Mouse (Mus musculus) CH12.LX (cell line): ENCODE results near the gene Il20rb. TPM values are rescaled to one million over a fixed set of nuclear protein-coding genes. Genes with fewer than 3 reads are reported as not detected.

Experiments used
- DNase-seq: peaks from one replicate; pipeline ENCODE4 v3.0.0-alpha.2; 2013; ENCODE audit errors: extremely low read depth
- H3K27ac ChIP-seq: 2 replicates; pipeline ENCODE4 v1.5.1; 2012; ENCODE audit warnings: low read depth, mild to moderate bottlenecking, control low read depth, moderate library complexity; ENCODE audit not compliant: insufficient read depth
- H3K27me3 ChIP-seq: replicated peaks from 2 replicates; pipeline ENCODE3; 2012; ENCODE audit warnings: inconsistent platforms
- H3K36me3 ChIP-seq, 2 experiments: replicated peaks in 1 of 2; 2 replicates each; pipeline versions ENCODE3 to v1.6.1; 2012; ENCODE audit warnings: inconsistent platforms in 1 of 2, low read length in 1 of 2, mild to moderate bottlenecking in 1 of 2, mixed read lengths in 1 of 2, moderate library complexity in 1 of 2; ENCODE audit not compliant: control insufficient read depth in 1 of 2, insufficient read depth in 1 of 2
- H3K4me1 ChIP-seq, 2 experiments: 2 replicates each; pipeline ENCODE4 v1.6.1; 2012; ENCODE audit warnings: inconsistent platforms in 1 of 2, moderate library complexity in 1 of 2; ENCODE audit not compliant: insufficient read depth in 2 of 2, control insufficient read depth in 1 of 2
- H3K4me2 ChIP-seq: 2 replicates; pipeline ENCODE4 v1.6.1; 2012; ENCODE audit warnings: low read depth, mild to moderate bottlenecking, control low read depth; ENCODE audit not compliant: poor library complexity, insufficient read depth, severe bottlenecking
- H3K4me3 ChIP-seq, 3 experiments: fragments of 150-350 bp in 1 of 3; sonication (generic) in 1 of 3; replicated peaks in 1 of 3; 2 replicates each; pipeline versions ENCODE3 to v1.5.1; 2011 to 2012; ENCODE audit warnings: low read depth in 2 of 3, low read length in 2 of 3, mild to moderate bottlenecking in 2 of 3, moderate library complexity in 2 of 3, control low read depth in 1 of 3, improper control_type of control experiment in 1 of 3, inconsistent platforms in 1 of 3, mixed read lengths in 1 of 3; ENCODE audit not compliant: poor library complexity in 1 of 3
- H3K79me2 ChIP-seq: replicated peaks from 2 replicates; pipeline ENCODE4 v1.6.1; 2012; ENCODE audit warnings: mild to moderate bottlenecking, moderate library complexity; ENCODE audit not compliant: control insufficient read depth, poor library complexity, insufficient read depth, severe bottlenecking; ENCODE audit errors: extremely low read depth
- H3K9ac ChIP-seq: 2 replicates; pipeline ENCODE4 v1.6.1; 2012; ENCODE audit warnings: low read depth, mild to moderate bottlenecking, control low read depth, moderate library complexity; ENCODE audit not compliant: insufficient read depth
- H3K9me3 ChIP-seq: replicated peaks from 2 replicates; pipeline ENCODE3; 2012; ENCODE audit warnings: low read length, inconsistent platforms, mixed read lengths
- BHLHE40 ChIP-seq: IDR thresholded peaks from 2 replicates; pipeline ENCODE4 v1.6.1; 2011; ENCODE audit warnings: mild to moderate bottlenecking, low read depth, low read length, improper control_type of control experiment
- CHD1 ChIP-seq: IDR thresholded peaks from 2 replicates; pipeline ENCODE4 v1.6.1; 2012; ENCODE audit warnings: low read depth, low read length, improper control_type of control experiment, inconsistent platforms
- CTCF ChIP-seq, 2 experiments: IDR thresholded peaks in 1 of 2; conservative IDR thresholded peaks in 1 of 2; 2 replicates each; pipeline ENCODE4 v1.5.1; 2011 to 2012; ENCODE audit warnings: low read depth in 2 of 2, low read length in 2 of 2, improper control_type of control experiment in 1 of 2, inconsistent platforms in 1 of 2, mild to moderate bottlenecking in 1 of 2, moderate library complexity in 1 of 2
- E2F4 ChIP-seq: IDR thresholded peaks from 2 replicates; pipeline ENCODE4 v1.6.1; 2011; ENCODE audit warnings: low read depth, low read length, improper control_type of control experiment; ENCODE audit not compliant: insufficient replicate concordance
- ETS1 ChIP-seq: conservative IDR thresholded peaks from 2 replicates; pipeline ENCODE4 v1.6.1; 2012; ENCODE audit warnings: low read depth, mild to moderate bottlenecking, inconsistent platforms, low read length, improper control_type of control experiment, moderate library complexity
- GABPA ChIP-seq: IDR thresholded peaks from 2 replicates; pipeline ENCODE4 v1.6.1; 2012; ENCODE audit warnings: low read depth, low read length, improper control_type of control experiment, inconsistent platforms; ENCODE audit not compliant: insufficient replicate concordance
- IRF4 ChIP-seq: IDR thresholded peaks from 2 replicates; pipeline ENCODE4 v1.6.1; 2014; ENCODE audit warnings: low read depth, mild to moderate bottlenecking, inconsistent platforms, low read length, improper control_type of control experiment
- JUN ChIP-seq: IDR thresholded peaks from 2 replicates; pipeline ENCODE4 v1.6.1; 2011; ENCODE audit warnings: low read depth, mild to moderate bottlenecking, low read length, improper control_type of control experiment, moderate library complexity; ENCODE audit not compliant: insufficient read depth
- JUND ChIP-seq: conservative IDR thresholded peaks from 2 replicates; pipeline ENCODE4 v1.6.1; 2011; ENCODE audit warnings: low read depth, low read length, improper control_type of control experiment
- MAFK ChIP-seq: IDR thresholded peaks from 2 replicates; pipeline ENCODE4 v1.6.1; 2011; ENCODE audit warnings: low read length, improper control_type of control experiment; ENCODE audit not compliant: insufficient replicate concordance
- MAZ ChIP-seq: IDR thresholded peaks from 2 replicates; pipeline ENCODE4 v1.6.1; 2012; ENCODE audit warnings: low read depth, mild to moderate bottlenecking, inconsistent platforms, low read length, improper control_type of control experiment, moderate library complexity
- MXI1 ChIP-seq: IDR thresholded peaks from 2 replicates; pipeline ENCODE4 v1.6.1; 2011; ENCODE audit warnings: mild to moderate bottlenecking, low read depth, low read length, improper control_type of control experiment
- NELFE ChIP-seq: IDR thresholded peaks from 2 replicates; pipeline ENCODE4 v1.6.1; 2011; ENCODE audit warnings: low read depth, low read length, improper control_type of control experiment
- NRF1 ChIP-seq: IDR thresholded peaks from 2 replicates; pipeline ENCODE4 v1.6.1; 2014; ENCODE audit warnings: low read depth, mild to moderate bottlenecking, inconsistent platforms, low read length, improper control_type of control experiment, moderate library complexity
- SIN3A ChIP-seq: IDR thresholded peaks from 2 replicates; pipeline ENCODE4 v1.6.1; 2012; ENCODE audit warnings: low read length, improper control_type of control experiment, inconsistent platforms
- TCF12 ChIP-seq: IDR thresholded peaks from 2 replicates; pipeline ENCODE4 v1.6.1; 2014; ENCODE audit warnings: low read depth, mild to moderate bottlenecking, inconsistent platforms, low read length, improper control_type of control experiment
- UBTF ChIP-seq: IDR thresholded peaks from 2 replicates; pipeline ENCODE4 v1.6.1; 2012; ENCODE audit warnings: low read depth, mild to moderate bottlenecking, inconsistent platforms, low read length, improper control_type of control experiment, moderate library complexity
- USF1 ChIP-seq: IDR thresholded peaks from 2 replicates; pipeline ENCODE4 v1.6.1; 2014; ENCODE audit warnings: low read depth, mild to moderate bottlenecking, inconsistent platforms, low read length, improper control_type of control experiment
- ZC3H11A ChIP-seq: IDR thresholded peaks from 2 replicates; pipeline ENCODE4 v1.6.1; 2012; ENCODE audit warnings: low read depth, mild to moderate bottlenecking, inconsistent platforms, low read length, improper control_type of control experiment
- ZKSCAN1 ChIP-seq: IDR thresholded peaks from 2 replicates; pipeline ENCODE4 v1.6.1; 2012; ENCODE audit warnings: low read depth, inconsistent platforms, low read length, improper control_type of control experiment, borderline replicate concordance
- ZNF384 ChIP-seq: IDR thresholded peaks from 2 replicates; pipeline ENCODE4 v1.6.1; 2012; ENCODE audit warnings: low read depth, low read length, improper control_type of control experiment, inconsistent platforms
- dilution Hi-C: fragments of 300-500 bp; cut with MboI; formaldehyde crosslinking; loops from 2 replicates; pipeline ENCODE4 v1.14.3; 2020; ENCODE audit warnings: low sequenced_read_pairs; ENCODE audit not compliant: extremely low pct_unique_long_range_greater_than_20kb, extremely low pct_ligation_motif_present
- in situ Hi-C: fragments of 300-500 bp; cut with MboI; formaldehyde crosslinking; loops from 3 replicates; pipeline ENCODE4 v1.14.3; 2019; ENCODE audit warnings: low sequenced_read_pairs, low pct_ligation_motif_present, low pct_unique_long_range_greater_than_20kb, mixed read lengths
- polyA plus RNA-seq: library from polyadenylated mRNA; unstranded; fragments of >175 nt; gene quantifications from 2 replicates; pipeline ENCODE4 v1.2.1, GENCODE M21; 2012; ENCODE audit warnings: low read depth; ENCODE audit not compliant: insufficient read length
- total RNA-seq, 2 experiments: library from RNA; depleted of rRNA; stranded (reverse); fragments of 300-350 nt in 1 of 2; fragments of >200 nt in 1 of 2; gene quantifications; 2 replicates each; pipeline ENCODE4 v1.2.3; 2012 to 2014

The Il20rb gene
- total RNA-seq (2012; rRNA removed) (0.42 and 1.0 TPM in 2 replicates), total RNA-seq (2014; rRNA removed) (1.2 and 1.3 TPM in 2 replicates), polyA plus RNA-seq (2.8 and 3.1 TPM in 2 replicates)

DNA sequence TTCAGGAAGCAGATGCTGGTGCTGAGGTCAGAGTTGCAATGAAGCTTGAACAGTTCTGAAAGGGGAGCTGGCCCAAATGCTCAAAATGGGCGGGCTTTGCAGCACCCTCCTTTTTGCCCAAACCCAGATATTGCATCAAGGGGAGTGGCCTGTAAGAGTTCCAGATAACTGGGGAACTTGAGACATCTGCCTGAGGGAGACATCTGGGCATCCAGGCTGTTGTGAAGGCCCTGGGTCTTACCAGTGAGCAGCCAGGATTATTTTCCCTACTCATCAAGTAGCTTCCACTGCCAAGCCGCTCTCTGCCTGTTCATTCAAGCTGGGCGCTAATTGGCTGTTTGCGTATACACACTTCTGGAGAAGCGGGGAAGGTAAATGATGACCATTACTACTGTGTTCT is at the start of gene Il20rb:
Il20rb (minus strand) TSS at position 358 of the 400 bp plus-strand sequence.
- Histone ChIP-seq H3K9me3 (no peaks in the 10 kb centered on the region), H3K36me3 (peaks cover 4 to 47% of the 10 kb centered on the region in 2 experiments), H3K4me2 (no peak within 1 kb of the TSS), H3K27me3 (no peaks in the 10 kb centered on the region), H3K4me3 (no peak within 1 kb of the TSS), H3K4me1 (peaks cover 0 to 17% of the 10 kb centered on the region in 2 experiments; a peak in 1 of 4 replicates), H3K9ac (no peak within 1 kb of the TSS), H3K27ac (no peak within 1 kb of the TSS), H3K79me2 (no peaks in the 10 kb centered on the region; the same call in 1 of the 2 replicates)
- TF ChIP-seq MAZ = no peak
- no peak for TF ChIP-seq SIN3A
- no peak for TF ChIP-seq JUND
- TF ChIP-seq IRF4 = no peak
- no peak for TF ChIP-seq UBTF
- no peak for TF ChIP-seq E2F4
- no peak for TF ChIP-seq ETS1
- no peak for TF ChIP-seq GABPA
- no peak for TF ChIP-seq JUN
- TF ChIP-seq NELFE = no peak
- no peak for TF ChIP-seq BHLHE40
- TF ChIP-seq TCF12 = no peak
- no peak for TF ChIP-seq MXI1
- no peak for TF ChIP-seq NRF1
- TF ChIP-seq ZNF384 = no peak
- TF ChIP-seq ZKSCAN1 = no peak
- TF ChIP-seq CTCF (conservative IDR thresholded peaks at IDR 0.05 in 1 of 2, IDR thresholded peaks at IDR 0.05 in 1 of 2; ENCODE audit: low read depth in 2 of 2, low read length in 2 of 2) = no peak
- TF ChIP-seq MAFK = no peak
- dilution Hi-C loops = no loop called here
- in situ Hi-C loops = no loop called here
- DNase-seq = no peak

DNA sequence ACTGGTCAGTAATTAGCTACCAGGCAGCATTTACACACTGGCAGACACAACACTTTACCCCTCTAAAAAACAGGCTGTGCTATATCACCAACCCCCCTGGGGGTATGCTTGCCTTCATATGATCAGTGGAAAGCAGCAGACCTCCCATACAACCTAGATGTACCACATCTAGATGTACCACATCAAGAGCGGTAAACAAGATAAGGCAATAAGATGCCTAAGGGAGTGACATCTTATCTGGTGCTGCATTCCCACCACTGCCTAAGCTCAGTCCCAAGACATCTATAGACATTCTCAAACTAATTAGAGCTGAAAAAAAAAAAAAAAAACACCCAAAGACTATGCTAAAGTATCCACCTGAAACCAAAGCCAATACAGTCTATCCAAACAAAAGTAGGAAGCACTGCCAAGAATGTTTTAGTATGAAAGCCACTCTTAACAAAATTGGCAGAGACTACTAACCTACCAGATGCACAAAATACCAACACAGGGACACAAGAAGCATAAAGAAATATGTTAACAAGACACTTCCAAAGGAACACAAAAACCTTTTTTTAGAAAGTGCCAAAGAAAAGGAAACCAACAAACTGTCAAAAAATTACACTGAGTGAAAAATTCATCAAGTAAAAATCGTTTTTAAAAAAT is 49.2 kb upstream of the Il20rb start:
- in situ Hi-C loops = no loop called here
- Histone ChIP-seq H3K4me1 (peaks cover 0 to 20% of the 10 kb centered on the region in 2 experiments; a peak in 2 of 4 replicates), H3K27ac (no peak overlapping the region), H3K4me3 (no peak overlapping the region), H3K9me3 (peaks cover 4% of the 10 kb centered on the region), H3K4me2 (no peak overlapping the region), H3K27me3 (no peaks in the 10 kb centered on the region), H3K79me2 (peaks cover 44% of the 10 kb centered on the region), H3K9ac (no peak overlapping the region), H3K36me3 (peaks cover 0 to 13% of the 10 kb centered on the region in 2 experiments)
- no peak for DNase-seq
- dilution Hi-C loops = no loop called here
- TF ChIP-seq ZC3H11A (no peak), CTCF (conservative IDR thresholded peaks at IDR 0.05 in 1 of 2, IDR thresholded peaks at IDR 0.05 in 1 of 2; ENCODE audit: low read depth in 2 of 2, low read length in 2 of 2) (no peak), NRF1 (no peak), MAFK (no peak), USF1 (no peak), CHD1 (no peak), MAZ (no peak), BHLHE40 (no peak)
